Mouse (Mus musculus): ENCODE results near the gene Tm2d3.

- no peak for TF ChIP-seq POLR2A (IDR thresholded peaks at IDR 0.05; ENCODE audit: insufficient read depth, low read depth, low read length)
- peak; percentile 38; the same call in 1 of the 2 replicates for TF ChIP-seq CTCF (IDR thresholded peaks at IDR 0.05; ENCODE audit: insufficient read depth, low read depth, low read length)
Observed at GRCm38 (mm10) chr7:65704818-65705242, 13.9 kb downstream of the Tm2d3 start.

All from olfactory bulb, adult 2 months (tissue).